Mouse (Mus musculus) bone marrow macrophage, adult 2 months (primary cell): ENCODE results near the gene Endod1.

ENCODE experiments used
- CTCF ChIP-seq: IDR thresholded peaks from 2 replicates; pipeline ENCODE4 v1.5.1; 2012; ENCODE audit warnings: low read depth, mild to moderate bottlenecking, low read length, moderate library complexity
- POLR2A ChIP-seq: IDR thresholded peaks from 2 replicates; pipeline ENCODE4 v1.6.1; 2012; ENCODE audit warnings: mild to moderate bottlenecking, low read depth, low read length, borderline replicate concordance

- no peak for TF ChIP-seq POLR2A
- TF ChIP-seq CTCF, result no peak
Measured at GRCm38 (mm10) chr9:14386831-14387230, 5.5 kb upstream of the Endod1 start.
